Mouse (Mus musculus) ES-Bruce4 (cell line): ENCODE measurements around the gene Mrpl36. TPM values are rescaled to one million over a fixed set of nuclear protein-coding genes. Genes with fewer than 3 reads are reported as not detected.

Experiments
- H3K27ac ChIP-seq: 2 replicates; pipeline ENCODE4 v1.5.1; 2012; ENCODE audit warnings: low read length, inconsistent platforms; ENCODE audit not compliant: insufficient read depth
- H3K27me3 ChIP-seq: 2 replicates; pipeline ENCODE4 v1.6.1; 2012; ENCODE audit warnings: mild to moderate bottlenecking, low read length, inconsistent platforms; ENCODE audit not compliant: control insufficient read depth, poor library complexity, insufficient read depth, severe bottlenecking
- H3K36me3 ChIP-seq: 2 replicates; pipeline ENCODE4 v1.6.1; 2012; ENCODE audit warnings: inconsistent platforms, mild to moderate bottlenecking, low read length, moderate library complexity; ENCODE audit not compliant: control insufficient read depth, poor library complexity, insufficient read depth, severe bottlenecking
- H3K4me1 ChIP-seq: one replicate; pipeline ENCODE4 v1.8.1; 2011; ENCODE audit warnings: low read length; ENCODE audit not compliant: control insufficient read depth, insufficient read depth
- H3K4me3 ChIP-seq: 2 replicates; pipeline ENCODE4 v1.5.1; 2011; ENCODE audit warnings: low read depth, mild to moderate bottlenecking, low read length
- H3K9ac ChIP-seq: 2 replicates; pipeline ENCODE4 v1.6.1; 2012; ENCODE audit warnings: low read depth, mild to moderate bottlenecking, inconsistent platforms; ENCODE audit not compliant: poor library complexity, severe bottlenecking
- H3K9me3 ChIP-seq: replicated peaks from 2 replicates; pipeline ENCODE4 v1.6.1; 2012; ENCODE audit warnings: mild to moderate bottlenecking, low read length, inconsistent platforms; ENCODE audit not compliant: control insufficient read depth, poor library complexity, insufficient read depth, severe bottlenecking
- CTCF ChIP-seq: IDR thresholded peaks from one replicate; pipeline ENCODE4 v1.8.1; 2011; ENCODE audit warnings: low read depth, low read length
- EP300 ChIP-seq: IDR thresholded peaks from 2 replicates; pipeline ENCODE4 v1.6.1; 2011; ENCODE audit warnings: low read depth, low read length; ENCODE audit not compliant: insufficient read depth
- POLR2A ChIP-seq: IDR thresholded peaks from one replicate; pipeline ENCODE4 v1.8.1; 2011; ENCODE audit warnings: low read length; ENCODE audit not compliant: insufficient read depth
- polyA plus RNA-seq: library from polyadenylated mRNA; stranded (reverse); fragments of >200 nt; gene quantifications from 2 replicates; pipeline ENCODE4 v1.2.4, GENCODE M21; 2011; ENCODE audit warnings: low read depth; ENCODE audit not compliant: missing spikeins, insufficient read depth, insufficient read length

The Mrpl36 gene
- polyA plus RNA-seq = 49.3 and 60.5 TPM in 2 replicates

DNA sequence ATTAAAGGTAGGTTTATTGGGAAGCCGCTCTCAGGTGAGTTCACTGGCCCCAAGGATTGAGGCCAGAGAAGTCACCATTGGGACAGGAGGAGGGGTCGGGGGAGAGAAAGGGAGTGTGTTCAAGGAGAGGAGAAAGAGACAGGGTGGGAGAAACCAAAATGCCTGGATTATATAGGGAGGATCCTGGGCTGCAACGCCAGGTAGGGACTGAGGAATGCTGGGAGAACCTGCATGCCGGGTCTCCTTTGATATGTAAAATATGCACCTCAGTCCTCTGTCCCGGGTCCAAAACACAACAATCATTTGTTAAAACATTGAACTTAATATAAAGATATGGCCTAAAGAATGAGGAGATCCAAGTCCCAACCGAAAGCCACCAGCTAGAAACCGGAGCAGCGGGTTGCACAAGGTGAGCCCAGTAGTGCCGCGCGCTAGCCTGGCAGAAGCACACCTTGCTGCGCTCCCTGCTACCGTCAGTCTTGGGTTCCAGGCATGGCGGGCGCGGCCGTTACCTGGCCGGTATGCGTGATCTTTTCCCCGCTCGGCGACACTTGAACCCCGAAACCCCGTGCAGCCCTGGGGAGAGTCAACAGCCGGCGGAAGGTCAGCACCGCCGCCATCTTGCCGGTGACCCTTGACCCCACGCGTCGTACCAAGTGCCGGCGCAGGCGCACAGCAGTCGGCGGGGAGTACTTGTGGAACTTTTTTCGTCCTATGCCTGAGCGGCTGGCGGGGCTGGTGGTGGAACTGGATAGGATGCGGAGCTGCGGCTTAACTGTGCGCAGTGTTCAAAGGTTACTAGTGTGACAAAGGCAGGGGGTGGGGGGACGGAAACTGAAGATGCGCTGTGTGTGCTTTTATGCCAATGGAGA, at the start of gene Mrpl36, which contains the start of gene Ndufs6:
Gene Mrpl36, plus strand, starts transcription at position 687 of the 872 bp plus-strand sequence.
Gene Ndufs6, minus strand, starts transcription at position 716 of the 872 bp plus-strand sequence.
- Histone ChIP-seq H3K9ac (peak within 1 kb of the TSS; percentile 70), H3K36me3 (peaks cover 25% of the 10 kb centered on the region), H3K9me3 (no peaks in the 10 kb centered on the region), H3K4me3 (peak within 1 kb of the TSS; percentile 93), H3K4me1 (peaks cover 2% of the 10 kb centered on the region), H3K27me3 (no peaks in the 10 kb centered on the region), H3K27ac (peak within 1 kb of the TSS; percentile 81)
- TF ChIP-seq POLR2A (peak; percentile 65), CTCF (no peak), EP300 (0 out of 2 replicates have a peak, but pooled peaks have one; percentile 33)

DNA sequence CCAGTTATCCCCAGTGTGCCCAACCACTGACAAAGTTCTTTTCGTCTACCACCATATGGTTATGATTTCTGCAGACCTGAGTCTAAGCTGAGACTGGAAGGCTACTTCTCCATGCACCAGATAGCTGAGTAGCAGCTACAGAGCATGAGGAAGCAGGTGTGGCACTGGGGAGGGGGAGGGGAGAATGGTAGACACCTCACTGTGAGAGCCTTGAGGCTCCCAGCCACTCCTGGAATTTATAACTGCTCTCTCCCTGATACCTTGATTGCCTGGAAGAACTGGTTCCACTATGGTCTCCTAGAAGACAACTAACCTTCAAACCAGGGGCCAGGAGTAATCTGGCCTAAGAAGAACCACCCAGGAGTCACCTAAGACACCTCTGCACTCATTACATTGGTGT, 49.1 kb upstream of the Mrpl36 start:
- TF ChIP-seq POLR2A = no peak
- no peak for TF ChIP-seq CTCF
- TF ChIP-seq EP300 = no peak
- Histone ChIP-seq H3K27me3 (no peaks in the 10 kb centered on the region), H3K9me3 (no peaks in the 10 kb centered on the region), H3K4me3 (no peak overlapping the region), H3K27ac (no peak overlapping the region), H3K36me3 (no peaks in the 10 kb centered on the region), H3K9ac (no peak overlapping the region), H3K4me1 (no peaks in the 10 kb centered on the region)

DNA sequence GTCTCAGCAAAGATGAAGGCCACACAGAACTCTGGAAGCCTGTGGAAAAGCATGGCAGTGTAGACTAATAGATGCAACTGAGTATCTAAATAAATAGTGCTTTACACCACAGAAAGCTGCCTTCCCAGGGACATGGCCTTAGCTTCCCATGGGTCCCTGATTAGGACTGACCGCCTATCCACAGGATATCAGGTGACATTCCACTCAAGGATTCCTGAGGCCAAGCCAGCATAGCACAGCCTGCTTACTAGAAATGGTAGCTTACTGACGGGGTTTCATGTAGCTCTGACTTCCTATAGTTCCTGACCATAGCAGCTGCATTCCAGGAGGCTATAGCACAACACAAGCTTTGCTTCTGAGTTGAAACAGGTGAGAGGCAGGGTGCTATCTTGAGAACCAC, 45.9 kb upstream of the Mrpl36 start:
- Histone ChIP-seq H3K4me1 (no peaks in the 10 kb centered on the region), H3K36me3 (no peaks in the 10 kb centered on the region), H3K4me3 (no peak overlapping the region), H3K9me3 (no peaks in the 10 kb centered on the region), H3K27ac (no peak overlapping the region), H3K9ac (no peak overlapping the region), H3K27me3 (no peaks in the 10 kb centered on the region)
- TF ChIP-seq CTCF = no peak
- TF ChIP-seq EP300 = no peak
- no peak for TF ChIP-seq POLR2A

DNA sequence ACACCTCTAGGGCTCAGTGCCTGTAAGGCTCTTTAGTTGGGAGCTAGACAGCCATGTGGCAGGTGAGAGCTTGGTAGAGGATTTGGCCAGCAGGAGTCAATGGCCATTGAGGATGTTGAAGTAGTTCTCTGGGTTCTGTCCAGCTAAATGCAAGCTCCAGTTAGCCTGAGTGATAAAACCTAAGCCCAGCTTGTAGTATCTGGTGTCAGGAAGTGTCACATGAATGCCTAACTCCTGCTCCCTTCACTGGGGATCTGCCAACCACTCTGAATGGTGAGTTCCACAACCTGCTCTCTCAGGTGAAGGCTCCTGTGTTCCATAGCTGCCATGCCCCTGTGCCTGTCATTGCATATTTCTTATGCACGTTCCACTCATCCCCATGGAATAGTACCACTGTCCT, 44.8 kb upstream of the Mrpl36 start:
- no peaks in the 10 kb centered on the region for H3K36me3 ChIP-seq
- no peaks in the 10 kb centered on the region for H3K9me3 ChIP-seq
- TF ChIP-seq EP300 = no peak
- no peak for TF ChIP-seq CTCF
- TF ChIP-seq POLR2A = no peak
- no peak overlapping the region for H3K9ac ChIP-seq
- no peak overlapping the region for H3K27ac ChIP-seq
- no peak overlapping the region for H3K4me3 ChIP-seq
- no peaks in the 10 kb centered on the region for H3K27me3 ChIP-seq
- H3K4me1 ChIP-seq = no peaks in the 10 kb centered on the region

DNA sequence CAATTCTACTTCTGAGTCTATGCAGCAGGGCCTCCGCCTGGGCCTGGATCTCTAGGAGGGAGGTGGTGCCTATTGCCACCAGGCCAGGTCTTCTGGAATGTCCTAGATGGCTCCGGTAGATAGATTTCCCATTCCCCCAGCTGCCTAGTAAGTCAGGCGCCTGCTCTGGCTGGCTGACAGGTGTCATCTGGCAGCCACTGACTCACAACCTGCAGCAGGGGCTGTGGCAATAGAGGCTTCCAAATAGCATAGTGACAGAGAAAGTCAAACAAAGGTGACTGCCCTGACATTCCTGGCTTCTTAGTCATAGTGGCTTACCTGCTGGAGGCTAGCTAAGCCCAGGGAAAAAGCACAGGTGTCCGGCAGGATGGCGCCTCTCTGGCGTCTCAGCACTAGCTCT, 38.1 kb upstream of the Mrpl36 start:
- no peaks in the 10 kb centered on the region for H3K36me3 ChIP-seq
- H3K9me3 ChIP-seq = no peaks in the 10 kb centered on the region
- no peaks in the 10 kb centered on the region for H3K4me1 ChIP-seq
- H3K4me3 ChIP-seq = no peak overlapping the region
- H3K27ac ChIP-seq = no peak overlapping the region
- TF ChIP-seq CTCF (no peak), EP300 (no peak), POLR2A (no peak)
- H3K27me3 ChIP-seq = no peaks in the 10 kb centered on the region
- no peak overlapping the region for H3K9ac ChIP-seq

DNA sequence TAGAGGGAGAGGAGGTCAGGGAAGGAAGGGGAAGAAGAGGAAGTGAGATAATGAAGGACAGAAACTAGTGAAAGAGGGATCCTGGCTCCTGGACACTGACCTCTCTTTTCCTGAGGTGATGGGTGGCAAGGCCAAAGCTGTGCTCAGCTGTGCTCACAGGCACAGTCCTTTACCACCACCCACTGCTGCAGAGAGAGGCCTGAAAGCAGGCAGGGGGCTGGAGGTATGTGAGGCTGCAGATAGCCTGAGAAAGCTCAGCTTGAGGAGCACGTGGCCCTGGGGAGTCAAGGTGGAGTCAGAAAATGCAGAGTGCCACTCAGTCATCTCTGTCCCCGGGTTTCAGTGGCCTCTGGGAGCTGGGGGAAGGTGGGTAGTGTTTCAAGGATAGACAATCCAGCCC, 37.2 kb upstream of the Mrpl36 start:
- H3K9ac ChIP-seq = no peak overlapping the region
- no peaks in the 10 kb centered on the region for H3K27me3 ChIP-seq
- no peaks in the 10 kb centered on the region for H3K4me1 ChIP-seq
- TF ChIP-seq CTCF = no peak
- TF ChIP-seq POLR2A = no peak
- no peak for TF ChIP-seq EP300
- no peak overlapping the region for H3K27ac ChIP-seq
- H3K36me3 ChIP-seq = no peaks in the 10 kb centered on the region
- no peaks in the 10 kb centered on the region for H3K9me3 ChIP-seq
- no peak overlapping the region for H3K4me3 ChIP-seq
